Mouse (Mus musculus) heart, embryonic 11.5 days (tissue): Measurements from ENCODE around the gene Acr. TPM values are rescaled to one million over a fixed set of nuclear protein-coding genes. Genes with fewer than 3 reads are reported as not detected.

ENCODE experiments used
- ATAC-seq: fragments of 200-750 bp; cut with Nextera tagmentation; replicated peaks from 2 replicates; pipeline ENCODE4 v1.8.0; 2017; ENCODE audit warnings: moderate library complexity; ENCODE audit not compliant: insufficient number of reproducible peaks, low FRiP score, low TSS enrichment
- H3K27ac ChIP-seq: fragments of 300-500 bp; sonication (generic); 2 replicates; pipeline ENCODE4 v1.5.1; 2014; ENCODE audit warnings: mild to moderate bottlenecking, low read depth, low read length
- H3K27me3 ChIP-seq: fragments of 300-500 bp; sonication (generic); 2 replicates; pipeline ENCODE4 v1.6.1; 2014; ENCODE audit warnings: mild to moderate bottlenecking, low read length, mixed read lengths; ENCODE audit not compliant: control insufficient read depth, insufficient read depth
- H3K36me3 ChIP-seq: fragments of 300-500 bp; sonication (generic); 2 replicates; pipeline ENCODE4 v1.6.1; 2014; ENCODE audit warnings: mild to moderate bottlenecking, low read length, moderate library complexity, mixed read lengths; ENCODE audit not compliant: control insufficient read depth, insufficient read depth
- H3K4me1 ChIP-seq: fragments of 300-500 bp; sonication (generic); 2 replicates; pipeline ENCODE4 v1.6.1; 2014; ENCODE audit warnings: low read length; ENCODE audit not compliant: control insufficient read depth, insufficient read depth
- H3K4me2 ChIP-seq: fragments of 300-500 bp; sonication (generic); 2 replicates; pipeline ENCODE4 v1.6.1; 2014; ENCODE audit warnings: mild to moderate bottlenecking, moderate library complexity
- H3K4me3 ChIP-seq: fragments of 300-500 bp; sonication (generic); 2 replicates; pipeline ENCODE4 v1.5.1; 2014; ENCODE audit warnings: low read depth, low read length
- H3K9ac ChIP-seq: fragments of 300-500 bp; sonication (generic); 2 replicates; pipeline ENCODE4 v1.6.1; 2014; ENCODE audit warnings: mild to moderate bottlenecking, low read depth, low read length, moderate library complexity
- H3K9me3 ChIP-seq: fragments of 300-500 bp; sonication (generic); replicated peaks from 2 replicates; pipeline ENCODE4 v1.6.1; 2016; ENCODE audit warnings: low read length; ENCODE audit not compliant: control insufficient read depth
- WGBS: fragments of 180-500 bp; shearing (Covaris S2); extraction: QIAGEN DNeasy Blood & Tissue Kit; methylation state at CpG from one replicate; pipeline ENCODE4 v1.1.7; 2014; ENCODE audit not compliant: insufficient replicate concordance; 5-methylcytosine and 5-hydroxymethylcytosine counted together
- polyA plus RNA-seq: library from polyadenylated mRNA; unstranded; fragments of >200 nt; fragmentation: Nextera tagmentation; extraction: Ambion mirVana; gene quantifications from 2 replicates; pipeline ENCODE4 v1.2.1, GENCODE M21; 2014

Acr gene
- polyA plus RNA-seq, 1 experiment from 2014 or later: 0.20 TPM

DNA sequence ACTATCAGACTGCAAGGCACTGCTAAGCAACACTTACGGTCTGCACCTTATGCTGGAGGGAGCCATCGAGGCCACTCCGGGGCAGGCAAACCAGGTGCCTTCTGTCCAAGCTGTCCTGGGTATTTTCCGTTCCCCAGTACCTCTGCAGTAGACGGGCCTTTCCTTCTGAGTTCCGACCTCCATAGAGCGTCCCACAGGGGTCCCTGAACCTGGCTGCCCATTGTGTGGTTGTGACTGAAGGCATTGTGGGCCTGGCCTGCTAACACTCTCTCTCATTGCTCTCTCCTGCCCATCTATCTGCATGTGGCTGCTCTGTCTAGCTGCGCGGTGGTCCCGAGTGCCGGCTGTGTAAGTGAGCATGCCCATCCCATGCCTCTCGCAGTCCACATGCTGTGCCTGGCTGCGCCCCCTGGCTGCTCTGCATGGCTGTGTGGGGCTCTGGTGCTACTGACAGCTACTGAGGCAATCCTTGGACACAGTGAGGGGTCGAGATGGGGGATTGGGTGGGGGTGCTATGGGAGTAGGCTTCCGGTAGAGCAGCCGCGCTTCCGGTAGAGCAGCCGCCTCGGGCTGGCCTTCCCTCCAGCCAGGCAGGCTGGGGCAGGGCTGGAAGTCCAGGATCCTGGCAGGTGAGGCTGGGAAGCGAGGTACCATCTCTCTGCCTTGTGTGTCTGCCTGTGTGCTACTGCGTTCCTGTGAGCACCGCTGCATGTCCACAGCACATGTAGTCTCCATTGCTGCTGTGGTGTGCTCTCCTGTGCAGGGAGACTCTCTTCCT, 11.5 kb upstream of the Acr start:
- no peaks in the 10 kb centered on the region for H3K36me3 ChIP-seq
- peaks cover 38% of the 10 kb centered on the region for H3K27me3 ChIP-seq
- no peak overlapping the region for H3K9ac ChIP-seq
- peak overlapping the region; percentile 56 for H3K4me2 ChIP-seq
- 20% methylated on average over 23 of the region's 23 CpGs for WGBS
- H3K9me3 ChIP-seq: no peaks in the 10 kb centered on the region
- no peak overlapping the region for H3K27ac ChIP-seq
- peak overlapping the region; percentile 15 for H3K4me3 ChIP-seq
- H3K4me1 ChIP-seq: peaks cover 13% of the 10 kb centered on the region
- ATAC-seq: no peak

GRCm38 (mm10) chr15:89557179-89557995, 10.7 kb upstream of the Acr start:
- H3K9me3 ChIP-seq: no peaks in the 10 kb centered on the region
- peak overlapping the region; percentile 36 for H3K4me3 ChIP-seq
- no peaks in the 10 kb centered on the region for H3K36me3 ChIP-seq
- peaks cover 13% of the 10 kb centered on the region for H3K4me1 ChIP-seq
- H3K9ac ChIP-seq: no peak overlapping the region
- H3K27me3 ChIP-seq: peaks cover 38% of the 10 kb centered on the region
- WGBS: 15% methylated on average over 37 of the region's 40 CpGs
- peak overlapping the region; percentile 56 for H3K4me2 ChIP-seq
- no peak overlapping the region for H3K27ac ChIP-seq
- ATAC-seq: no peak

- WGBS: 15% methylated on average over 34 of the region's 34 CpGs
- Histone ChIP-seq H3K4me2 (peak overlapping the region; percentile 56), H3K27me3 (peaks cover 38% of the 10 kb centered on the region), H3K9ac (no peak overlapping the region), H3K9me3 (no peaks in the 10 kb centered on the region), H3K4me1 (peaks cover 13% of the 10 kb centered on the region), H3K36me3 (no peaks in the 10 kb centered on the region), H3K27ac (no peak overlapping the region), H3K4me3 (peak overlapping the region; percentile 36)
- ATAC-seq: no peak
Measured at GRCm38 (mm10) chr15:89557996-89558390, 10.1 kb upstream of the Acr start.

DNA sequence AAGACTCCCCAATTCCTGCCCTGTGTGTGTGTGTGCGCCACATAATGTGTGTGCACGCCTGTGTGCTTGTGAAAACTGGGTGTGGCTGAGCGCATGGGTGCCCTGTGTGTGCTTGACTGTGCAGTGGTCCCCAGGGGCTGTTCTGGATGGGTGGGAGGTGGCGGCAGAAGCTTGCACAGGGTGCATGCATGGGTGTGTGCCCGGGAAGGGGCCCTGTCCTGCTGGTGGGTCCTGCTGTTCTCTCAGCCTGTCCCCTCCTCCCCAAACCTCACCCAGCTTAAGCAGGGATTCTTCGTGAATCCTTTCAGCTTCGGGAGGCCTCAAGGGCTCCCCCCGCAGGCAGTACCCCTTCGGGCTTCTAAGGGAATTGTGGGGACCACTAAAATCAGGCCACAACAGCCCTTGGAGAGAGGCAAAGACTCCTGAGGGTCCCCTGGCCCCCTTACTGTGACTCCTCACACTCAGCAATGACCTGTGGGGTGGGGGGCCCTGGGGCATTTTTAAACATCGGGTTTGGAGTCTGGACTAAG, 8.9 kb upstream of the Acr start:
- peaks cover 38% of the 10 kb centered on the region for H3K27me3 ChIP-seq
- WGBS: 29% methylated on average over 10 of the region's 10 CpGs

GRCm38 (mm10) chr15:89572147-89572546, 4.0 kb downstream of the Acr start:
- WGBS: 55% methylated on average over 8 of the region's 8 CpGs
- Histone ChIP-seq H3K4me2 (no peak overlapping the region), H3K27ac (no peak overlapping the region), H3K4me1 (no peaks in the 10 kb centered on the region), H3K9ac (no peak overlapping the region), H3K27me3 (no peaks in the 10 kb centered on the region), H3K9me3 (no peaks in the 10 kb centered on the region), H3K4me3 (no peak overlapping the region), H3K36me3 (no peaks in the 10 kb centered on the region)
- no peak for ATAC-seq

More for the DNA sequence above, 8.9 kb upstream of the Acr start:
- peaks cover 13% of the 10 kb centered on the region for H3K4me1 ChIP-seq
- no peaks in the 10 kb centered on the region for H3K36me3 ChIP-seq
- no peak overlapping the region for H3K4me3 ChIP-seq
- no peak overlapping the region for H3K4me2 ChIP-seq
- no peak overlapping the region for H3K9ac ChIP-seq
- H3K9me3 ChIP-seq: no peaks in the 10 kb centered on the region
- H3K27ac ChIP-seq: no peak overlapping the region
- ATAC-seq: no peak

DNA sequence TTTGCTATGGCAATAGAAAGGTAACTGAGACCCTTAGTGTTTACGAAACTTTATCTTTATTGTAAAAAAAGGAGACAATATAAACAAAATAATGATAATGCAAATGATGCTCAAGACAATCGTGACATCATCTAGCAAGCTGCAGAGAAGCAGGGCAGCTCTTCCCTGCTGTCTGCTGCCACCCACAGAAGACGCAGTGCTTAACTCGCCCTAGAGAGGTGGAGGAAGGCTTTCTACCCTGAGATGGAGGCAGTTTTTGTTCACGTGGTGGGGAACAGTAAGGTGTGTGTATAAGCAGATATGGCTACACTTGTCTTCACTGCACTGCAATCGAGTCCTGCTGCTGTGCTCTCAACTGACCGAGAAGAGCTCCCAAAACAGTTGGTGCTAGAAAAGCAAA, 14.4 kb downstream of the Acr start:
- Histone ChIP-seq H3K4me1 (no peaks in the 10 kb centered on the region), H3K9me3 (no peaks in the 10 kb centered on the region), H3K27me3 (no peaks in the 10 kb centered on the region), H3K9ac (no peak overlapping the region), H3K27ac (no peak overlapping the region), H3K36me3 (no peaks in the 10 kb centered on the region), H3K4me2 (no peak overlapping the region), H3K4me3 (no peak overlapping the region)
- ATAC-seq: no peak
- 83% methylated on average over 7 of the region's 7 CpGs for WGBS

GRCm38 (mm10) chr15:89585101-89585500, 17.0 kb downstream of the Acr start:
- Histone ChIP-seq H3K9me3 (no peaks in the 10 kb centered on the region), H3K4me1 (no peaks in the 10 kb centered on the region), H3K36me3 (no peaks in the 10 kb centered on the region; the same call in 1 of the 2 replicates), H3K9ac (no peak overlapping the region), H3K4me2 (no peak overlapping the region), H3K4me3 (no peak overlapping the region), H3K27ac (no peak overlapping the region), H3K27me3 (no peaks in the 10 kb centered on the region)
- WGBS: 74% methylated on average over 5 of the region's 5 CpGs
- ATAC-seq: no peak

DNA sequence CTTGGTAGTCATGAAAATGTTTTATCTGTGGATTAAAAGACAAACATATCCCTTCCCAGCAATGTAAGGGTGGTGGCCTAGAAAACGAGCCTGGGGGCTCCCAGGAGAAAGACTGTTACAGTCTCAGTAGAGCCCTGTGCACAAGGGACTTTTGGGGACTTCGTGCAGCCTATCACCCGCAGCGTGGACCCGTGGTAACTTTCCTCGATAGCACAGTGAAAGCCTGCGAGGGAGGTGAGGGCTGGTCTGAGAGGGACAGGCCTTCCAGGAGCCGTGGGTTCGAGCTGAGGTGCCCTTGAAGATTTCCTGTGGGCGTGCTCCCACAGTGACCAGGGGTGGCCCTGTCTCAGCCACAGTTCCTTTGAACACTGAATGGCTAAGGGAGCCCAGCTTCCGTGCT, 17.5 kb downstream of the Acr start:
- H3K4me1 ChIP-seq: no peaks in the 10 kb centered on the region
- no peak overlapping the region for H3K4me2 ChIP-seq
- H3K27ac ChIP-seq: no peak overlapping the region
- no peaks in the 10 kb centered on the region for H3K27me3 ChIP-seq
- ATAC-seq: no peak
- no peak overlapping the region for H3K9ac ChIP-seq
- 82% methylated on average over 11 of the region's 11 CpGs for WGBS
- H3K4me3 ChIP-seq: no peak overlapping the region
- no peaks in the 10 kb centered on the region; the same call in 1 of the 2 replicates for H3K36me3 ChIP-seq
- H3K9me3 ChIP-seq: no peaks in the 10 kb centered on the region
